Mouse (Mus musculus) embryonic facial prominence, embryonic 15.5 days (tissue): Measurements from ENCODE around the gene Nr1h2. TPM values are rescaled to one million over a fixed set of nuclear protein-coding genes. Genes with fewer than 3 reads are reported as not detected.

Experiments used
- ATAC-seq: fragments of 200-750 bp; cut with Nextera tagmentation; 2 replicates; pipeline ENCODE4 v1.8.0; 2017; ENCODE audit warnings: low read depth, moderate TSS enrichment; ENCODE audit not compliant: insufficient number of reproducible peaks, low FRiP score, low TSS enrichment
- H3K27ac ChIP-seq: fragments of 300-500 bp; sonication (generic); replicated peaks from 2 replicates; pipeline ENCODE4 v1.5.1; 2015; ENCODE audit warnings: mild to moderate bottlenecking, inconsistent platforms
- H3K27me3 ChIP-seq: fragments of 300-500 bp; sonication (generic); 2 replicates; pipeline ENCODE4 v1.6.1; 2015; ENCODE audit warnings: inconsistent platforms
- H3K36me3 ChIP-seq: fragments of 300-500 bp; sonication (generic); 2 replicates; pipeline ENCODE4 v1.6.1; 2015; ENCODE audit warnings: mild to moderate bottlenecking, inconsistent platforms
- H3K4me1 ChIP-seq: fragments of 300-500 bp; sonication (generic); 2 replicates; pipeline ENCODE4 v1.6.1; 2015; ENCODE audit warnings: inconsistent platforms
- H3K4me2 ChIP-seq: fragments of 300-500 bp; sonication (generic); replicated peaks from 2 replicates; pipeline ENCODE4 v1.6.1; 2015; ENCODE audit warnings: mild to moderate bottlenecking, inconsistent platforms
- H3K4me3 ChIP-seq: fragments of 300-500 bp; sonication (generic); replicated peaks from 2 replicates; pipeline ENCODE4 v1.5.1; 2015; ENCODE audit warnings: mild to moderate bottlenecking, inconsistent platforms
- H3K9ac ChIP-seq: fragments of 300-500 bp; sonication (generic); 2 replicates; pipeline ENCODE4 v1.6.1; 2015; ENCODE audit warnings: inconsistent platforms
- H3K9me3 ChIP-seq: fragments of 300-500 bp; sonication (generic); replicated peaks from 2 replicates; pipeline ENCODE4 v1.6.1; 2016; ENCODE audit warnings: inconsistent platforms
- WGBS: fragments of 180-500 bp; shearing (Covaris S2); methylation state at CpG from one replicate; pipeline ENCODE4 v1.1.7; 2015; 5-methylcytosine and 5-hydroxymethylcytosine counted together
- polyA plus RNA-seq: library from polyadenylated mRNA; unstranded; fragments of >200 nt; fragmentation: Nextera tagmentation; extraction: Ambion mirVana; gene quantifications from 2 replicates; pipeline ENCODE4 v1.2.1, GENCODE M21; 2015

Nr1h2 gene
- 76.9 and 83.4 TPM in 2 replicates for polyA plus RNA-seq

DNA sequence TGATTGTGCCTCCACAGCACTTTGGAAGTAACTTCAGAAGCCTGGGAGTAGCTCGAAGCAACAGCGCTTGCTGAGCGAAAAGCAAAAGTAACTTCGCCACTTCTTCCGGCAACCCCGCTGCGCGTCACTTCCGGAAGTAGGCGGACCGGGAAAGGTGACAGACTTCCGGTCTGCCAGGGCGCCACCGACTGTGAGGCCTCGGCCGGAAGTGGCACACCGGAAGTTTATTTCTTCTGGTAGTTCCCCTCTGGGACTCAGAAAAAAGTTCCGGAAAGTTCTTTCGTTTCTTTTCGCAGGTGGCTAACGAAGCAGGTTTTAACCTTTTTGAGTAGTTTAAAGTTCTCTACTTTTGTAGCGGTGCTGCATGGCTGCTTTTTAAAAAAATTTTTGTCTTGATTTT is at the start of gene Nr1h2:
Gene Nr1h2, minus strand, starts transcription at position 126 of the 400 bp plus-strand sequence.
- H3K27me3 ChIP-seq, result no peaks in the 10 kb centered on the region
- peak within 1 kb of the TSS; percentile 71 for H3K4me2 ChIP-seq
- H3K36me3 ChIP-seq, result peaks cover 31% of the 10 kb centered on the region
- peak within 1 kb of the TSS; percentile 99 for H3K27ac ChIP-seq
- ATAC-seq, result peak; percentile 81
- peak within 1 kb of the TSS; percentile 78 for H3K9ac ChIP-seq
- peak within 1 kb of the TSS; percentile 96 for H3K4me3 ChIP-seq
- H3K4me1 ChIP-seq, result peaks cover 15% of the 10 kb centered on the region
- under 1% methylated on average over 22 of the region's 22 CpGs for WGBS
- no peaks in the 10 kb centered on the region for H3K9me3 ChIP-seq

DNA sequence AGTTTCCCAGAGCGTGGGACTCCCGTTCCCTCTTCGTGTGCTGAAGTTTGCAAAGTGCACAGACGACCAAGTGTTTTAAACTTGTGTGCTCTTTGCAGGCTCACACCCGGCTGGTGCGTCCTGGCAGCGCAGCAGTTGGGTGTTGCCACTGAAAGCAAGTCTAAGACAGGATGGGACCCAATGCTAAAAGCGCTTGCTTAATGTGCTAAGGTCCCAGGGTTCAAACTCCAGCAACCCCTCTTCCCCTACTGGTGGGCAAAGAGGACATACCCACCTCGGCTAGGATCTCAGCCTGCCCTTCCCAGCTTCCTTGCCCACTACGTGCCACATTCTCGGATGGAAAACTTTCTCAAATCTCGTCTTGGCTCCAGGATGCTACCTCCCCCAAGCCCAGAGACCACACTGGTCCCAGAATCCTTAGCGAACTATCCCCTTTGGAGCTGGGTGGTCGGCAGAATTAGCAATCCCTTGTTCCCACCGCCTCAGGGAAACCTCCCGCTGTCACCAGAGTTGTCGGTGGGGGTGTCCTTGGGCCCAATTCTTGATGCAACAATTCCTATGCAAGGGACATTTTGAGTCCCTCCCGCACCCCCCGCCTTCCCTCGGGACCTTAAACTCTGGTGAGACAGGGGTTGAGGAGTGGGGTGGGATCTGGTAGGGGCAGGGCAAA is 49.6 kb upstream of the Nr1h2 start:
- Histone ChIP-seq H3K27me3 (peaks cover 48% of the 10 kb centered on the region), H3K36me3 (no peaks in the 10 kb centered on the region), H3K9ac (no peak overlapping the region), H3K4me2 (peak overlapping the region; percentile 60), H3K4me3 (peak overlapping the region; percentile 41), H3K9me3 (no peaks in the 10 kb centered on the region), H3K27ac (no peak overlapping the region), H3K4me1 (peaks cover 29% of the 10 kb centered on the region)
- WGBS, result 3% methylated on average over 20 of the region's 20 CpGs
- ATAC-seq, result no peak

DNA sequence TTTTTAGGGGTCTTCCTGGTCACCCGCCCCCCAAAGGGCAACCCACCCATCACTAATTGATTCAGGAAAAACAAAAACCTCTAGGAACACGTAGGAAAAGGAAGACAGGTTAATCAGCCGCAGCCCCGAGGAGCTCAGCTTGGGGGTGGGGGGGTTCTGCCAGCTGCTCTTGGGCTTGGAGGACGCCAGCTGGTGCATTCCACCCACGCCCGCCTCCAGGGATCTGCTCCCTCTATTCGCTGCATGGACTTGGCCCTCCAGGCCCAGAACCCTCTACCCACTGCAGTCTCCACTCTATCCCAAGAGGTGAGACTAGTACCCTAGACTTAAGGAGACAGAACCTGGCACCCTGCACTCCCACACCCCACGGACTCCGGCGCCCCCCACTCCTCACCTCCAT is 48.7 kb upstream of the Nr1h2 start:
- Histone ChIP-seq H3K9ac (no peak overlapping the region), H3K4me2 (no peak overlapping the region)
- 11% methylated on average over 11 of the region's 11 CpGs for WGBS

DNA sequence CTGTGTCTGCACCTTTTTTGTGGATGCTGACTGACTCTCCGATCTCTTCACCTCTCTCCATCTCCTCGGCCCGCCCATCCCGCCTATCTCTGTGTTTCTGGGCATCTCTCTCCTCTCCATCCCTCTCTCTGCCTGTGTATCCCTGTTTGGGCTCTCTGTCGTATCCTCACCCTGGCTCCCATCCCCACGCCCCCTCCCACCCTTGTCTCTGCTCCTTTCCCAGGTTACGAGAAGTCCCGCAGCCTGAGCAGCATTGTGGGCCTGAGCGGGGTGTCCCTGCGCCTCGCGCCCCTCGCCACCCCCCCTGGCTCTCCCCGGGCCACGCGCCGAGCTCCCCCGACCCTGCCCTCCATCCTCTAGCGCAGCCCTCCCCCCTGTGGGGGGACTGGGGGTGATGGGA is 47.9 kb upstream of the Nr1h2 start:
- H3K4me1 ChIP-seq, result peaks cover 29% of the 10 kb centered on the region
- no peak overlapping the region for H3K4me3 ChIP-seq
- no peaks in the 10 kb centered on the region for H3K9me3 ChIP-seq
- no peak for ATAC-seq
- H3K4me2 ChIP-seq, result no peak overlapping the region
- H3K27ac ChIP-seq, result no peak overlapping the region
- no peak overlapping the region for H3K9ac ChIP-seq
- peaks cover 46% of the 10 kb centered on the region for H3K27me3 ChIP-seq
- no peaks in the 10 kb centered on the region for H3K36me3 ChIP-seq
- WGBS, result 13% methylated on average over 19 of the region's 19 CpGs

More for the DNA sequence above, 48.7 kb upstream of the Nr1h2 start:
- Histone ChIP-seq H3K27ac (no peak overlapping the region), H3K36me3 (no peaks in the 10 kb centered on the region), H3K4me3 (no peak overlapping the region), H3K9me3 (no peaks in the 10 kb centered on the region), H3K27me3 (peaks cover 48% of the 10 kb centered on the region), H3K4me1 (peaks cover 29% of the 10 kb centered on the region)
- ATAC-seq, result no peak

DNA sequence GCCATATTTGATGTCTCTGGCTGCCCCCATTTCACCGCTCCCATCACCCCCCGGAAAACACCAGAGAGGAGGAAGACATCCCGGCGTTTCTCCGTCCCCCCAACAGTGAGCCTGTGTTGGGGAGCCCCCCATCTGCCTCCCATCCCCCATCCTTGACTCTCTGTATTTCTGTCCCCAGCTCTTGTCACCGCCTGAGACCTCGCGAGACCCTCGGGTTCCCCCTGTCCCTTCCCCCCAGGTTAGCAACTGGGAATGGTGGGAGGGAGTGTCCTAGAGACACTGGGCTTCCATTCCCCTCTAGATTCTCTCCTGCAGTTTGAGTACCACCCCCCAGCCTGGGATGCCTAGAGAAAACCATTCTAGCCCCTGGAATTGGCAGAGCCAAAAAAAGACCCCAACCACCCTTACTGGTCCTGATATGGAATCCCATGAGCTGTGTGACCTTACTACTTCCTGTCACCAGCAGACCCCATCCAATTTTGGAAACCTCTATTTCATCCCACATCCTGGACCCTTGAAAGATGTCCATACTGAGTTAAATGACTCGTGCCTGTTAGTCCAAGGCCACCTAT is 47.0 kb upstream of the Nr1h2 start:
- 84% methylated on average over 10 of the region's 10 CpGs for WGBS
- Histone ChIP-seq H3K9ac (no peak overlapping the region), H3K4me3 (no peak overlapping the region), H3K4me1 (peaks cover 29% of the 10 kb centered on the region), H3K27me3 (peaks cover 38% of the 10 kb centered on the region), H3K27ac (no peak overlapping the region), H3K36me3 (no peaks in the 10 kb centered on the region), H3K9me3 (no peaks in the 10 kb centered on the region), H3K4me2 (no peak overlapping the region)
- no peak for ATAC-seq

DNA sequence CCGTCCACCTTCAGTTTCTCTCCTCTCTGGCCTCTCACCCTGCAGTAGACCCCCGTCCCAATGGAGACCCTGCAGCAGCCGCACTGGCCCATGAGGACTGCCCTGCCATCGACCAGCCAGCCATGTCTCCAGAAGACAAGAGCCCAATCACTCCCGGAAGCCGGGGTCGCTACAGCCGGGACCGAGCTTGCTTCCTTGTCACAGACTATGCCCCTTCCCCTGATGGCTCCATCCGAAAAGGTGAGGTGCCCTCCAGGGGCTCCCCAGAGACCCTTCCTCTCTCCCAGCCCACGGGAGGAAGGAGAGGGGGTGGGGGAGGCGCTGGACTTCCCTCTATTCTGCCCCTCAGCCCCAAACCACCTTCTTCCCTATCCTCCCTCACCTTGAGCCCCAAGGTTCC is 44.6 kb upstream of the Nr1h2 start:
- no peak for ATAC-seq
- H3K9me3 ChIP-seq, result no peaks in the 10 kb centered on the region

DNA sequence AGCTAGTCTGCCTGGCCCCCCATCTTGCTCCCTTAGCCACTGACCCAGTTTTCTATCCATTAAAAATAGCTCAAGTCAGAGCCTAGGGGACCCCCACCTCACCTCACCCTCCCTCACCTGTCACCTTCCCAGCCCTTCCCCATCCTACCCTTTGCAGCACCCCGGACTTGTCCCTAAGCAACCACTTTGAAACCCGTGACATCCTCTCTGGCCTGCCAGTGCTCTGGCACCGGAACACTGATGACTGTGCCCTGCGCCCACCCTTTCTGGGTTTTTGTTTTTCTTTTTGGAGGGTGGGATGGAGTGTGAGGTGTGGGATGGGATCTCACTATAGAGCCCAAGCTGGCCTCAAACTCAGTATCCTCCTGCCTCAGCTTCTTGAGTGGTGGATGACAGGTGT is 43.9 kb upstream of the Nr1h2 start:
- no peaks in the 10 kb centered on the region for H3K36me3 ChIP-seq
- no peak overlapping the region for H3K4me3 ChIP-seq
- no peak for ATAC-seq
- peaks cover 32% of the 10 kb centered on the region for H3K27me3 ChIP-seq
- H3K9me3 ChIP-seq, result no peaks in the 10 kb centered on the region
- H3K4me1 ChIP-seq, result peaks cover 21% of the 10 kb centered on the region
- H3K4me2 ChIP-seq, result no peak overlapping the region
- WGBS, result 95% methylated on average over 4 of the region's 4 CpGs
- H3K9ac ChIP-seq, result no peak overlapping the region
- no peak overlapping the region for H3K27ac ChIP-seq

More for the DNA sequence above, 44.6 kb upstream of the Nr1h2 start:
- 80% methylated on average over 12 of the region's 12 CpGs for WGBS
- Histone ChIP-seq H3K4me3 (no peak overlapping the region), H3K27ac (no peak overlapping the region), H3K36me3 (no peaks in the 10 kb centered on the region), H3K27me3 (peaks cover 32% of the 10 kb centered on the region), H3K9ac (no peak overlapping the region), H3K4me1 (peaks cover 23% of the 10 kb centered on the region), H3K4me2 (no peak overlapping the region)

DNA sequence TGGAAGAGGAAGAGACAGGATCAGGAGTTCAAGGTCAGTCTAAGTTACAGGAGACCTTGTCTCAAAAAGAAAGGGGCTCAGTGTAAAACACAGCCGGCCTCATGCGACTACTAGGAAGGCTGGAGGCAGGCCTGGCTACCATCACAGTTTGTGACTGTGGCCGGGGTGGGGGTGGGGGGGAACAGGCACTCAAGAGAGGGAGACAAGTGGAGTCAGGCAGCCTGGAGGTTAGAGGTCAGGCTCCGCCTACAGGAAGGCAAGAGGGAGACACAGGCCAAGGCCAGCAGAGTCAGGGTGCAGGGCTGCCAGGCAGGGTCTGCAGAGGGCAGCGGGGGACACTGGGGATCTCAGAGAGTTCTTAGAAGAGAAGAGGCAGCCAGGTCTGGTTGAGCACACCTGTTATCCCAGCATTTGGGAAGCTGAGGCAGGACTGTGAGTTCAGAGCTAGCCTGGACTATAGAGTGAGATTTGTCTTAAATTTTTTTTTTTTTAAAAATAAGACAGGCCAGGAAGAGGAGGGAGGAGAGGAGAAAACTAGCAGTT is 43.3 kb upstream of the Nr1h2 start:
- no peaks in the 10 kb centered on the region for H3K36me3 ChIP-seq
- H3K4me3 ChIP-seq, result no peak overlapping the region
- 46% methylated on average over 5 of the region's 5 CpGs for WGBS
- ATAC-seq, result no peak
- no peaks in the 10 kb centered on the region for H3K9me3 ChIP-seq
- H3K27me3 ChIP-seq, result peaks cover 32% of the 10 kb centered on the region
- peaks cover 15% of the 10 kb centered on the region for H3K4me1 ChIP-seq
- no peak overlapping the region for H3K9ac ChIP-seq
- H3K4me2 ChIP-seq, result no peak overlapping the region
- no peak overlapping the region for H3K27ac ChIP-seq

DNA sequence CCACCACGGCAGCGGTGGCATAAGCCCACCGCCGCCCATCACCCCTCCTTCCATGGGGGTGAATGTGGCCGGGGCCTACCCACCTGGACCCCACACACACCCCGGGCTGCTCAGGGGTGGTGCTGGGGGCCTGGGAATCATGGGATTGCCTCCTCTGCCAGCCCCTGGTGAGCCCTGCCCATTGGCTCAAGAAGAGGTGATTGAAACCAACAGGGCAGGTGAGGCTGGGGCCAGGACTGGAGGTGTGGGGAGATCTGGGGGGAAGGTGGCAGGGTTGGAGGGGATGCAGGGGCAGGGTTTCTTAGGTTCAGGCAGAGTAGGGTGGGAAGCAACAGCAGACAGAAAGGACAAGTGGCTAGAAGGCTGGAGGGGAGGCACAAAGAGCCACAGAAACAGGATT is 42.3 kb upstream of the Nr1h2 start:
- Histone ChIP-seq H3K4me2 (no peak overlapping the region), H3K9me3 (no peaks in the 10 kb centered on the region), H3K27ac (no peak overlapping the region), H3K36me3 (no peaks in the 10 kb centered on the region), H3K27me3 (peaks cover 32% of the 10 kb centered on the region), H3K9ac (no peak overlapping the region), H3K4me1 (peaks cover 20% of the 10 kb centered on the region), H3K4me3 (no peak overlapping the region)
- WGBS, result 90% methylated on average over 6 of the region's 6 CpGs
- no peak for ATAC-seq

DNA sequence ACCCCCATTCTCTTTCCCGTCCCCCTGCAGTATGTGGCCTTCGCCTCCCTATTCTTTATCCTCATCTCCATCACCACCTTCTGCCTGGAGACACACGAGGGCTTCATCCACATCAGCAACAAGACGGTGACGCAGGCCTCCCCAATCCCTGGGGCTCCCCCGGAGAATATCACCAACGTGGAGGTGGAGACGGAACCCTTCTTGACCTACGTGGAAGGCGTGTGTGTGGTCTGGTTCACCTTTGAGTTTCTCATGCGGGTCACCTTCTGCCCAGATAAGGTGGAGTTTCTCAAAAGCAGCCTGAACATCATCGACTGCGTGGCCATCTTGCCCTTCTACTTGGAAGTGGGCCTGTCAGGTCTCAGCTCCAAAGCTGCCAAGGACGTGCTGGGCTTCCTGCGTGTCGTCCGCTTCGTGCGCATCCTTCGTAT is 41.4 kb upstream of the Nr1h2 start:
- Histone ChIP-seq H3K4me1 (peaks cover 24% of the 10 kb centered on the region), H3K27me3 (peaks cover 30% of the 10 kb centered on the region), H3K27ac (no peak overlapping the region), H3K9ac (no peak overlapping the region), H3K4me3 (no peak overlapping the region), H3K4me2 (no peak overlapping the region), H3K36me3 (no peaks in the 10 kb centered on the region), H3K9me3 (no peaks in the 10 kb centered on the region)
- WGBS, result 91% methylated on average over 20 of the region's 20 CpGs
- ATAC-seq, result no peak

DNA sequence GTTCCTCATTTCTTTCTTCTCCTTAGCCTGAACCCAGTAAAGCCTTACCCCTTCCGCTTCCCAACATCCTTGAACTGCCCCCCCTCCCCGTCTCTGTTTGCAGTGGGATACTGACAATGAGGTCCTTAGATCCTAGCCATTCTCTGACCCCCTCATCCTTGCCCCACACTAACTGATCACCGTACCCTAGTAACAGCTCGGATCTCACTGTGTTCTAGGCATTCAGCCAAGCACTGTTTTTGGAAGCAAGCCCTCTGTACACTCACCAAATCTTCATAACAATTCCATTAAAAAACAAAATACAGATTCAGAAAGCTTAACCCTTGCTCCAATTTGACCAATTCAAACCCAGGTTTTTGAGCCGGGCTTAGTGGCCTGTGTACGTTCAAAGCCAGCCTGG is 40.5 kb upstream of the Nr1h2 start:
- WGBS, result 47% methylated on average over 6 of the region's 6 CpGs
- Histone ChIP-seq H3K4me1 (peaks cover 32% of the 10 kb centered on the region), H3K27me3 (peaks cover 33% of the 10 kb centered on the region), H3K9ac (no peak overlapping the region), H3K36me3 (no peaks in the 10 kb centered on the region), H3K4me3 (no peak overlapping the region), H3K9me3 (no peaks in the 10 kb centered on the region), H3K27ac (no peak overlapping the region), H3K4me2 (peak overlapping the region; percentile 34; the same call in 1 of the 2 replicates)
- ATAC-seq, result no peak
